Mouse (Mus musculus) E14TG2a.4 (cell line): ENCODE data around the gene Piga.

Experiments
- CTCF ChIP-seq: conservative IDR thresholded peaks from 2 replicates; pipeline ENCODE4 v1.5.1; 2014; ENCODE audit warnings: low read length
- POU5F1 ChIP-seq: IDR thresholded peaks from 2 replicates; pipeline ENCODE4 v1.6.1; 2014; ENCODE audit warnings: low read length, borderline replicate concordance

DNA sequence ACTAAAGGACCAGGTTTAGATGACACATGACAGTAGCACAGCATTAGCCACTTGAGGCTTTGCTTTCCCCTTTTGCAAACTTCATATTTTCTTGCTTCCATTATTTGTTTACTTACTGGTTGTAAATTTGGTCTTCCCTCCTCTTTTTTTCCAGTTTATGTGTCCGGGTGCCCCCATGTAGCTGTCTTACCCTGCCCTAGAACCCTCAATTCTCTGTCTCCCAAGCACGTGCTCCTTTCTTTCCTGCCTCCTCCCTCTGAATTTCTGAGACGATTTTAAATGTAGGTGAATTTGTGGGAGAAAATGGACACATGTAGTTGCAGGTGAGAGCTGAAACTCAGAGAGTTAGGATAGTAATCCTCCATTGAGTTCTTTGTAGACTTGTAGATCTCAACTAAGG lies 931 bp downstream of the Piga start:
- no peak for TF ChIP-seq CTCF
- no peak for TF ChIP-seq POU5F1
